Mouse (Mus musculus) liver, embryonic 14.5 days (tissue): Measurements from ENCODE around the gene Amfr. TPM values are rescaled to one million over a fixed set of nuclear protein-coding genes. Genes with fewer than 3 reads are reported as not detected.

Experiments used
- ATAC-seq: fragments of 200-750 bp; cut with Nextera tagmentation; 2 replicates; pipeline ENCODE4 v1.8.0; 2017; ENCODE audit warnings: moderate number of reproducible peaks, mild to moderate bottlenecking, moderate library complexity; ENCODE audit not compliant: insufficient read depth
- DNase-seq, 3 experiments: peaks; one replicate each; pipeline ENCODE4 v3.0.0-alpha.2; 2012 to 2013; ENCODE audit warnings: low read depth in 3 of 3, low spot score in 3 of 3
- H3K27ac ChIP-seq: fragments of 300-500 bp; sonication (generic); 2 replicates; pipeline ENCODE4 v1.5.1; 2014; ENCODE audit warnings: moderate library complexity, mild to moderate bottlenecking, control low read depth, inconsistent platforms
- H3K27me3 ChIP-seq: fragments of 300-500 bp; sonication (generic); 2 replicates; pipeline ENCODE4 v1.6.1; 2014; ENCODE audit warnings: mild to moderate bottlenecking, low read length, moderate library complexity; ENCODE audit not compliant: control insufficient read depth, insufficient read depth
- H3K36me3 ChIP-seq: fragments of 300-500 bp; sonication (generic); replicated peaks from 2 replicates; pipeline ENCODE4 v1.6.1; 2014; ENCODE audit warnings: low read depth; ENCODE audit not compliant: control insufficient read depth, insufficient read depth
- H3K4me1 ChIP-seq, 2 experiments: fragments of 200-500 bp in 1 of 2; fragments of 300-500 bp in 1 of 2; sonication (generic) in 1 of 2; replicated peaks; 2 replicates each; pipeline ENCODE4 v1.6.1; 2012 to 2014; ENCODE audit warnings: antibody characterized with exemption in 1 of 2, inconsistent platforms in 1 of 2, low read length in 1 of 2; ENCODE audit not compliant: control insufficient read depth in 2 of 2, insufficient read depth in 2 of 2
- H3K4me2 ChIP-seq: fragments of 300-500 bp; sonication (generic); 2 replicates; pipeline ENCODE4 v1.6.1; 2014; ENCODE audit warnings: low read depth, mild to moderate bottlenecking, control low read depth, moderate library complexity
- H3K4me3 ChIP-seq, 2 experiments: fragments of 200-500 bp in 1 of 2; fragments of 300-500 bp in 1 of 2; sonication (generic) in 1 of 2; 2 replicates each; pipeline ENCODE4 v1.5.1; 2012 to 2014; ENCODE audit warnings: low read depth in 2 of 2, low read length in 2 of 2, mild to moderate bottlenecking in 2 of 2, control low read depth in 1 of 2, inconsistent platforms in 1 of 2, moderate library complexity in 1 of 2; ENCODE audit not compliant: insufficient read depth in 1 of 2
- H3K9ac ChIP-seq: fragments of 300-500 bp; sonication (generic); replicated peaks from 2 replicates; pipeline ENCODE4 v1.6.1; 2014; ENCODE audit warnings: mild to moderate bottlenecking, control low read depth, moderate library complexity
- H3K9me3 ChIP-seq: fragments of 300-500 bp; sonication (generic); 2 replicates; pipeline ENCODE4 v1.6.1; 2016; ENCODE audit warnings: low read length, mixed read lengths; ENCODE audit not compliant: control insufficient read depth
- CTCF ChIP-seq: IDR thresholded peaks from 2 replicates; pipeline ENCODE4 v1.5.1; 2016; ENCODE audit warnings: antibody characterized with exemption, low read depth, control low read depth
- EP300 ChIP-seq: IDR thresholded peaks from 2 replicates; pipeline ENCODE4 v1.6.1; 2016; ENCODE audit warnings: antibody characterized with exemption, low read depth
- WGBS: fragments of 180-500 bp; shearing (Covaris S2); extraction: QIAGEN DNeasy Blood & Tissue Kit; methylation state at CpG from one replicate; pipeline ENCODE4 v1.1.7; 2014; ENCODE audit not compliant: insufficient replicate concordance; 5-methylcytosine and 5-hydroxymethylcytosine counted together
- microRNA-seq: library from miRNA; unstranded; fragments of <30 nt; microRNA quantifications from one replicate; pipeline ENCODE4, GENCODE M21; 2016
- polyA plus RNA-seq, 2 experiments: library from polyadenylated mRNA; depleted of rRNA in 1 of 2; stranded (reverse) in 1 of 2; unstranded in 1 of 2; fragments of >200 nt; fragmentation: Nextera tagmentation in 1 of 2; extraction: Ambion mirVana in 1 of 2; gene quantifications; 2 replicates each; pipeline versions ENCODE4 v1.2.1 to v1.2.3; 2012 to 2014

The Amfr gene
- polyA plus RNA-seq, 2 experiments, result 38.4 to 50.0 TPM

DNA sequence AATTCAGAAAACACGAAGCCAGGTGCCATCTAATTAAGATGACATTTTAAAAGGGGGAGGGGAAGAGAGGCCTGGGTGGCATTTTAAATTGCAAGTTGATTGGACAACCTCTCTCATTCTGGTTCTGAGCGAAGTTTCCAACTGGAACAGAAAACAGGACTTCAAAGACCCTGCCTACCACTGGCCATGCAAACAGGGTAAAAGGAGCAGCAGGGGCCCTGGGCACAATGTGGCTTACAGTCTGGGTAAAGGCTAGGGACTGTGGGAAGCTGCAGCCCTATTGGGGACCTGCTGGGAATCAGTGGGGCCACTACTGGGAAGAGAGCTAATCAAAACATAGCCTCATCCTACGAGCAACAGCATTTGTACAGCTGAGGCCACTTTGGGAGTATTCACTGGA is 87.1 kb downstream of the Amfr start:
- no peak overlapping the region for H3K4me3 ChIP-seq
- DNase-seq (no peak), ATAC-seq (no peak)
- H3K9ac ChIP-seq, result no peak overlapping the region
- H3K27me3 ChIP-seq, result no peaks in the 10 kb centered on the region
- H3K4me2 ChIP-seq, result no peak overlapping the region
- WGBS, result 25% methylated on average over 3 of the region's 3 CpGs
- no peak for TF ChIP-seq EP300
- no peak for TF ChIP-seq CTCF
- no peak overlapping the region for H3K27ac ChIP-seq
- H3K4me1 ChIP-seq, result no peaks in the 10 kb centered on the region
- H3K9me3 ChIP-seq, result no peaks in the 10 kb centered on the region
- no peaks in the 10 kb centered on the region for H3K36me3 ChIP-seq

DNA sequence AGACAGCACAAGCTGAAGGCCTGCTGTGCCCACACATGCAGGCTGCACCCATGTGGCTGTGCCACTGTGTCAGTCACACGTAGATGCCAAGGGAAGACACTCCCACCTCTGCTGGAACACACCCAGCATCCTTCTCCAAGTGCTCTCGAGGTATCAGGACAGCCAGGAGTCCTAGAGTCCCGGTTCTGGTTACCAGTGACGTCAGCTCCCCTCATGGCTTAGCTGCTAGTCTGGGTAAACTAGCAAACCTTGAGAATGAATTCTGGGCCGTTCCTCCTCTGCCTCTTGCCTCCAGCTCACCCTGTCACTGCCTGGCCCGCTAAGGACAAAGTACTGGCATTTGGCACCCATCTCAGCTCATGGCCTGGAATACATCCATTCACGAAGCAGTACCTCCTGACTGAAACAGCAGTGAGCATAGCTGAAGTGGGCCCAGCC is 88.7 kb downstream of the Amfr start:
- no peak for DNase-seq
- no peaks in the 10 kb centered on the region for H3K4me1 ChIP-seq
- no peak for TF ChIP-seq EP300
- no peak for TF ChIP-seq CTCF
- WGBS, result 47% methylated on average over 7 of the region's 7 CpGs
- no peak overlapping the region for H3K9ac ChIP-seq
- no peak overlapping the region for H3K4me3 ChIP-seq
- H3K27ac ChIP-seq, result no peak overlapping the region
- H3K27me3 ChIP-seq, result no peaks in the 10 kb centered on the region
- no peak for ATAC-seq
- H3K4me2 ChIP-seq, result no peak overlapping the region
- no peaks in the 10 kb centered on the region for H3K9me3 ChIP-seq
- H3K36me3 ChIP-seq, result no peaks in the 10 kb centered on the region

Small RNAs within 50 kb of the gene (microRNA-seq; reads per million reads assigned to microRNA genes)
- not detected for gene Gm24159

Other genes starting within 250 kb of the Amfr start
- 0.37 and 0.88 TPM in 2 replicates for gene Gnao1, start 202.9 kb downstream of the Amfr start, polyA plus RNA-seq (2012; rRNA removed)
- 0.14 and 0.28 TPM in 2 replicates for gene Gnao1, start 202.9 kb downstream of the Amfr start, polyA plus RNA-seq (2014; fragmentation: Nextera tagmentation; extraction: Ambion mirVana)
- gene Nudt21, start 24.2 kb upstream of the Amfr start, polyA plus RNA-seq (2012; rRNA removed), result 16.2 and 32.3 TPM in 2 replicates
- 94.6 and 95.2 TPM in 2 replicates for gene Nudt21, start 24.2 kb upstream of the Amfr start, polyA plus RNA-seq (2014; fragmentation: Nextera tagmentation; extraction: Ambion mirVana)
- 2.1 and 3.2 TPM in 2 replicates for gene Ogfod1, start 24.4 kb upstream of the Amfr start, polyA plus RNA-seq (2012; rRNA removed)
- 4.0 and 5.3 TPM in 2 replicates for gene Ogfod1, start 24.4 kb upstream of the Amfr start, polyA plus RNA-seq (2014; fragmentation: Nextera tagmentation; extraction: Ambion mirVana)
- gene Bbs2, start 86.1 kb upstream of the Amfr start, polyA plus RNA-seq (2012; rRNA removed), result 2.7 and 4.7 TPM in 2 replicates
- 3.3 TPM in 2 replicates for gene Bbs2, start 86.1 kb upstream of the Amfr start, polyA plus RNA-seq (2014; fragmentation: Nextera tagmentation; extraction: Ambion mirVana)
- 1.4 and 2.1 TPM in 2 replicates for gene Mt4, start 124.4 kb upstream of the Amfr start, polyA plus RNA-seq (2012; rRNA removed)
- 1.7 and 1.8 TPM in 2 replicates for gene Mt4, start 124.4 kb upstream of the Amfr start, polyA plus RNA-seq (2014; fragmentation: Nextera tagmentation; extraction: Ambion mirVana)
- 0.10 and 0.30 TPM in 2 replicates for gene Mt3, start 139.8 kb upstream of the Amfr start, polyA plus RNA-seq (2012; rRNA removed)
- 0.61 TPM in 1 of 2 replicates, not detected in the other for gene Mt3, start 139.8 kb upstream of the Amfr start, polyA plus RNA-seq (2014; fragmentation: Nextera tagmentation; extraction: Ambion mirVana)
- gene Mt2, start 159.8 kb upstream of the Amfr start, polyA plus RNA-seq (2012; rRNA removed), result 1,629 and 2,197 TPM in 2 replicates
- gene Mt2, start 159.8 kb upstream of the Amfr start, polyA plus RNA-seq (2014; fragmentation: Nextera tagmentation; extraction: Ambion mirVana), result 1,576 and 1,601 TPM in 2 replicates
- 3,236 and 4,039 TPM in 2 replicates for gene Mt1, start 166.2 kb upstream of the Amfr start, polyA plus RNA-seq (2012; rRNA removed)
- 5,334 and 6,015 TPM in 2 replicates for gene Mt1, start 166.2 kb upstream of the Amfr start, polyA plus RNA-seq (2014; fragmentation: Nextera tagmentation; extraction: Ambion mirVana)
- 23.2 and 28.2 TPM in 2 replicates for gene Nup93, start 201.7 kb upstream of the Amfr start, polyA plus RNA-seq (2012; rRNA removed)
- 38.7 and 43.2 TPM in 2 replicates for gene Nup93, start 201.7 kb upstream of the Amfr start, polyA plus RNA-seq (2014; fragmentation: Nextera tagmentation; extraction: Ambion mirVana)